Mouse (Mus musculus) left cerebral cortex, adult 2 months (tissue): Measurements from ENCODE around the gene Vmn2r10. TPM values are rescaled to one million over a fixed set of nuclear protein-coding genes. Genes with fewer than 3 reads are reported as not detected.
"Not testable (repeated sequence)": the region's sequence is repeated elsewhere in the genome, so short reads cannot be mapped to it uniquely, and the experiment has no call there.

Experiments
- DNase-seq, 2 experiments: peaks; one replicate each; pipeline ENCODE4 v3.0.0; 2021 to 2022; ENCODE audit warnings: low spot score in 2 of 2, mixed read lengths in 1 of 2; ENCODE audit errors: extremely low spot score in 1 of 2
- H3K27ac ChIP-seq: fragments of 200-600 bp; 2 replicates; pipeline ENCODE4 v1.8.1; 2022
- H3K4me3 ChIP-seq: fragments of 200-600 bp; 2 replicates; pipeline ENCODE4 v1.8.1; 2022
- CTCF ChIP-seq: fragments of 200-600 bp; IDR thresholded peaks from 2 replicates; pipeline ENCODE4 v1.8.1; 2022; ENCODE audit warnings: antibody characterized with exemption, mild to moderate bottlenecking, moderate library complexity
- intact Hi-C: fragments of 180-260 bp; cut with DNase I; formaldehyde crosslinking; loops from one replicate; pipeline ENCODE4 v1.15.1; 2025
- long read RNA-seq, 2 experiments: library from polyadenylated mRNA; stranded (forward); transcript quantifications; one replicate each; pipeline ENCODE4 v2.0.0; 2021; ENCODE audit warnings: borderline mapping rate in 2 of 2
- total RNA-seq, 2 experiments: library from RNA; stranded (reverse); gene quantifications; 2 replicates each; pipeline ENCODE4 v1.2.3; 2021

Vmn2r10 gene
- total RNA-seq: not detected
- long read RNA-seq, experiment 1: 0 reads
- long read RNA-seq, experiment 2: 0 reads

GRCm38 (mm10) chr5:109006427-109006826 lies at the start of gene Vmn2r10:
Vmn2r10 (minus strand) TSS chr5:109006527.
- intact Hi-C loops, DNase-seq, H3K4me3 ChIP-seq, H3K27ac ChIP-seq: not testable (repeated sequence)

DNA sequence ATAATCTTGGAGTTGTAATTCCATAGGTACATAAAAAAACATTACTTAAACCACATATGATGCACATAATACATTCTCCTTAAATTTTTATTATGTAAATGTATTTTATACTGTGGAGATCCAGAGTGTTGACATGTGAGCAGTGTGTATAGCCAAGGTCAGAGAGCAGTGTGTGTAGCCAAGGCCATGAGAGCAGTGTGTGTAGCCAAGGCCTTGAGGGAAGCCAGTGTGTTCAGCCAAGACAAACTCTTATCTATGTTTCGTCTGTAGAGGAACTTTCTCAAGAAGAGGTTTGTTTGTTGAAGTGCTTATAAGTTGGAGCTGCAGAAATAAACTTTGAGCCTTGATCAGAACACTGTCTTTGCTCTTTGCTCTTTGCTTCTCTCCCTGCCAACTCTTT lies 49.0 kb upstream of the Vmn2r10 start:
- intact Hi-C loops: no loop called here
- H3K27ac ChIP-seq: no peak overlapping the region
- no peak overlapping the region for H3K4me3 ChIP-seq
- DNase-seq: no peak
- no peak for TF ChIP-seq CTCF

DNA sequence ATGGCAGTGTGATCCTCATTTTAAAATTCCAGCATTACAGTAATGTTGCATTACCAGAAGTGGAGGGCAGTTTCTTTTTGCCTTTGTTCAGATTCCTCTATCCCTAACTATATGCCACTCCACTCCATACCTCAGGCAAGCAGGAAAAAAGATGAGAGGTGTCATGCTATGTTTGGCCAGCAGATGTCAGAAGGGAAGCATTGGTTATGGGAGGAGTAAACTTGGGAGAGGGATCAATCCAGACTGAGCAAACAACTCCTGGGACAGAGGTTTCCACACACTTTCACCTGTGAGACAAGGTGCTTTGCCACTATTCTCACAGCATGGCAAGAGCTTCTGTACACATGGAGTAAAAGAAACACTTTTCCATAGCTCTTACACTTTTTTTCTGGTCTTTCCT lies 26.3 kb upstream of the Vmn2r10 start:
- intact Hi-C loops: loop anchor here (5.0 kb wide), 1 partner anchor 195 kb away; no protein-coding TSS in a partner anchor
- no peak for TF ChIP-seq CTCF
- no peak overlapping the region for H3K27ac ChIP-seq
- H3K4me3 ChIP-seq: no peak overlapping the region
- DNase-seq: no peak

DNA sequence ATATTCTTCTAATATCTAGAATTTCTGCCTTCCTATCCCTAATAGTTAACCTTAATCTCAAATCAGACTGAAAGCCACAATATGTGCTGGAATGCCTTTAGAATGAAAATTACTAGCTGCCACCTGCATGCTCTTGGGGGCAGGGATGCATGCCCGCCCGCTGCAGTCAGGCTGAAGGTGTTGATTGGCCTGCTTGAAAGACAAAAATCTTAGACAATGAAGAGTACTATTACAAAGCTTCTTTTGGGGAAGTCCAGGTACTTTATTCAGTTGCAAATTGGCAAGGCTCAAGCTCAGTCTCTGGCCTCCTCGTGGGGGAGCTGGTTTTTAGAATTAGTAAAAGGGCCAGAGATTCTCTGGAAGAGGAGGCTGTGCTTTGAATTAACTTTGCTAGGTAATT lies 17.4 kb downstream of the Vmn2r10 start:
- no peak for TF ChIP-seq CTCF
- no peak overlapping the region for H3K4me3 ChIP-seq
- H3K27ac ChIP-seq: no peak overlapping the region
- intact Hi-C loops: no loop called here
- no peak for DNase-seq

Other genes with a start within 250 kb of the Vmn2r10 start
- not detected for gene Rnf212, start 231.5 kb downstream of the Vmn2r10 start, total RNA-seq
- not detected for gene Tmed11, start 211.2 kb downstream of the Vmn2r10 start, total RNA-seq
- gene Vmn2r8, start 197.7 kb downstream of the Vmn2r10 start, total RNA-seq: not detected
- not detected for gene Vmn2r9, start 153.9 kb downstream of the Vmn2r10 start, total RNA-seq
- gene Vmn2r11, start 53.0 kb upstream of the Vmn2r10 start, total RNA-seq: not detected
- gene Vmn2r12, start 91.4 kb upstream of the Vmn2r10 start, total RNA-seq: not detected
- gene Vmn2r13, start 185.7 kb upstream of the Vmn2r10 start, total RNA-seq: not detected
- gene Vmn2r14, start 218.2 kb upstream of the Vmn2r10 start, total RNA-seq: not detected